Mouse (Mus musculus) MEL (cell line): ENCODE measurements at regions not wholly inside any gene's neighbourhood (a gene's known extent, or its start where the extent isn't known, plus 50 kb on each side); places are given as distances from the start of the nearest gene placed in this dataset.

ENCODE experiments used
- CTCF ChIP-seq, 3 experiments: IDR thresholded peaks in 2 of 3; conservative IDR thresholded peaks in 1 of 3; 2 replicates each; pipeline ENCODE4 v1.5.1; 2011 to 2012; ENCODE audit warnings: low read length in 3 of 3, low read depth in 2 of 3, mild to moderate bottlenecking in 2 of 3, improper control_type of control experiment in 1 of 3, inconsistent platforms in 1 of 3, mixed read lengths in 1 of 3, moderate library complexity in 1 of 3; ENCODE audit not compliant: control insufficient read depth in 1 of 3, insufficient read depth in 1 of 3, poor library complexity in 1 of 3, severe bottlenecking in 1 of 3
- E2F4 ChIP-seq: IDR thresholded peaks from 2 replicates; pipeline ENCODE4 v1.6.1; 2011; ENCODE audit warnings: low read depth, low read length, improper control_type of control experiment, borderline replicate concordance
- EP300 ChIP-seq, 2 experiments: IDR thresholded peaks; 2 replicates each; pipeline ENCODE4 v1.6.1; 2011; ENCODE audit warnings: improper control_type of control experiment in 2 of 2, low read length in 2 of 2, low read depth in 1 of 2, mild to moderate bottlenecking in 1 of 2
- ETS1 ChIP-seq: IDR thresholded peaks from 2 replicates; pipeline ENCODE4 v1.6.1; 2012; ENCODE audit warnings: low read depth, mild to moderate bottlenecking, inconsistent platforms, low read length, improper control_type of control experiment, moderate library complexity
- GATA1 ChIP-seq: IDR thresholded peaks from 2 replicates; pipeline ENCODE4 v1.6.1; 2011; ENCODE audit warnings: low read depth, low read length, improper control_type of control experiment
- HCFC1 ChIP-seq: IDR thresholded peaks from 2 replicates; pipeline ENCODE4 v1.6.1; 2012; ENCODE audit warnings: low read depth, mild to moderate bottlenecking, inconsistent platforms, low read length, improper control_type of control experiment, moderate library complexity
- POLR2A ChIP-seq, 2 experiments: IDR thresholded peaks; 2 replicates each; pipeline ENCODE4 v1.6.1; 2011 to 2012; ENCODE audit warnings: low read length in 2 of 2, mild to moderate bottlenecking in 2 of 2, control low read depth in 1 of 2, improper control_type of control experiment in 1 of 2, low read depth in 1 of 2, moderate library complexity in 1 of 2; ENCODE audit not compliant: control insufficient read depth in 1 of 2, insufficient read depth in 1 of 2, poor library complexity in 1 of 2
- POLR2AphosphoS5 ChIP-seq: IDR thresholded peaks from 2 replicates; pipeline ENCODE4 v1.6.1; 2012; ENCODE audit warnings: low read depth, borderline replicate concordance, mild to moderate bottlenecking, inconsistent platforms, low read length, moderate library complexity, mixed read lengths
- TCF12 ChIP-seq: IDR thresholded peaks from 2 replicates; pipeline ENCODE4 v1.6.1; 2014; ENCODE audit warnings: low read depth, mild to moderate bottlenecking, inconsistent platforms, low read length, improper control_type of control experiment, moderate library complexity
- ZNF384 ChIP-seq: IDR thresholded peaks from 2 replicates; pipeline ENCODE4 v1.6.1; 2012; ENCODE audit warnings: low read depth, mild to moderate bottlenecking, inconsistent platforms, low read length, improper control_type of control experiment

DNA sequence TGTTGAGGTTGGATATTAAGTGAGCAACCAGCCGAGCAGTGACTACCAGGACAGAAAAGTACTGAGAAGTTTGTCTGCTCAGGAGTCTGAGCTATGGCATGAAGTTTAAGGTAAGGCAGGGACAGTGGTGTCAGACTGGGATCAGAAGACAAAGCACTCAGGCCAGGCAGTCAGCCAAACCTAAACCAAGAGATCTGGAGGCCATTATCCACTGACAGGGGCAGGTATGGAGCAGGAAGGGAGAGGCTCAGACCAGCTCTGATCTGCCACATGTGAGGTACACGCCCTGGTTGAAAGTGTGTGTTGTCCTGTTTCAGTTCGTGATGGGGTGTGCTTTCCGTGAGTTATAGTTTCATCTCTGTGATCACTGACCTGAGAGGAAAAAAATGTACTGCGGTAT, 437.2 kb upstream of the Trpc7 start:
- no peak for TF ChIP-seq HCFC1
- TF ChIP-seq CTCF (IDR thresholded peaks at IDR 0.05 in 2 of 3, conservative IDR thresholded peaks at IDR 0.05 in 1 of 3; ENCODE audit: control insufficient read depth in 1 of 3, insufficient read depth in 1 of 3, low read depth in 2 of 3, low read length in 3 of 3, poor library complexity in 1 of 3, severe bottlenecking in 1 of 3), result no peak
- no peak for TF ChIP-seq POLR2A (IDR thresholded peaks at IDR 0.05; ENCODE audit: control insufficient read depth in 1 of 2, insufficient read depth in 1 of 2, low read depth in 1 of 2, low read length in 2 of 2, poor library complexity in 1 of 2)
- no peak for TF ChIP-seq POLR2AphosphoS5
- TF ChIP-seq GATA1, result no peak
- TF ChIP-seq E2F4, result no peak
- no peak for TF ChIP-seq ETS1
- no peak for TF ChIP-seq EP300 (IDR thresholded peaks at IDR 0.05; ENCODE audit: low read depth in 1 of 2, low read length in 2 of 2)
- no peak for TF ChIP-seq TCF12
- TF ChIP-seq ZNF384, result no peak
